Mouse (Mus musculus): Measurements from ENCODE around the gene P2rx4.

- TF ChIP-seq CTCF (IDR thresholded peaks at IDR 0.05; ENCODE audit: low read depth, low read length) (no peak), POLR2A (IDR thresholded peaks at IDR 0.05; ENCODE audit: insufficient read depth, low read length) (no peak), EP300 (IDR thresholded peaks at IDR 0.05; ENCODE audit: insufficient read depth, low read depth, low read length) (no peak)
Measured at GRCm38 (mm10) chr5:122767283-122767682, 59.9 kb downstream of the P2rx4 start.

Data from ES-Bruce4 (cell line).